Mouse (Mus musculus): Measurements from ENCODE around the gene 4933424G06Rik. TPM values are rescaled to one million over a fixed set of nuclear protein-coding genes. Genes with fewer than 3 reads are reported as not detected.

The 4933424G06Rik gene
- polyA plus RNA-seq, 1 experiment from 2014 or later: not detected

DNA sequence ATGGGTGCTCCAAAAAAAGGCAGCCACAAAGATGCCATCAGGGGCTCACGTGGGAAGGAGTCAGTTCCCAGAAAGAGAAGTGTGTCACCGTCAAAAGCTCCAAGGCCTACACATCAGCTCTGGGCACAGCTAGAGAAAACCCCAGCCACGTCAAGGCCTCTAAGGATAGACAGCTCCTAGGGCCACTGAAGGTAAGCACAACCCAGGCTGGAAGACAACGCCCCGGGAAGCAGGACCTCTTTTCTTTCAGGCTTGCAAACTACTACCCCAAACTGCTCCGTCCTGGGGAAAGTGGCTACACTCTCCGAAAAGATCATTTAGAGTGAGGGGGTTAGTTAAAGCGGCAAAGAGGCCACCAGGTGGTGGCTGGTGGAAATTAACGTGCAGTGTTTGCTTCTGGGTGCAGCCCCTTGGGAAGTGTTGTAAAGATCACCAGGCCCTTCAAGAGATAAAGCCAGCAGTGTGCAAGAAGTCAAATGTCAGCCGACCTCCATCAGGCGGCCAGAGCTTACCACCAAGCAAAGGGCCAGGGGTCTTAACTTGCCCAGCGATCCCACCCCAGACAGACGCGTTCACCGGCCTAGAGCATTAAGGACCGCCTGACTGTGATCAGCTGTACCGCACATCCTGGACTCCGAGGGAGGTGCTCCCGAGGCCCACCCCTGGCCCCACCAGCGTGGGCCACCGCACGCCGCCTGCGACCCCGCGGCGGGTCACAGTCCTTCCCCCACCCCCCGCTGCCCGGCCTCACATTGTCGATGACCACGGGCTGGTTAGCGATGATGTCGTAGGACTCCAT, 695 bp upstream of the 4933424G06Rik start:
- H3K9ac ChIP-seq: peak overlapping the region; percentile 85
- H3K9me3 ChIP-seq (ENCODE audit: low read depth, low read length): no peaks in the 10 kb centered on the region
- peaks cover 10% of the 10 kb centered on the region for H3K4me1 ChIP-seq (ENCODE audit: insufficient read depth)
- peak overlapping the region; percentile 85 for H3K27ac ChIP-seq (ENCODE audit: low read depth)
- DNase-seq: peak; percentile 70
- H3K4me2 ChIP-seq: peak overlapping the region; percentile 92
- H3K27me3 ChIP-seq (ENCODE audit: insufficient read depth, low read length): no peaks in the 10 kb centered on the region
- WGBS: under 1% methylated on average over 33 of the region's 33 CpGs
- peak; percentile 82 for ATAC-seq (ENCODE audit: insufficient read depth)
- peak overlapping the region; percentile 98 for H3K4me3 ChIP-seq (ENCODE audit: low read depth, low read length)
- peak; percentile 61 for TF ChIP-seq CTCF (IDR thresholded peaks at IDR 0.05; ENCODE audit: low read depth)
- peaks cover 34% of the 10 kb centered on the region for H3K36me3 ChIP-seq (ENCODE audit: insufficient read depth)

DNA sequence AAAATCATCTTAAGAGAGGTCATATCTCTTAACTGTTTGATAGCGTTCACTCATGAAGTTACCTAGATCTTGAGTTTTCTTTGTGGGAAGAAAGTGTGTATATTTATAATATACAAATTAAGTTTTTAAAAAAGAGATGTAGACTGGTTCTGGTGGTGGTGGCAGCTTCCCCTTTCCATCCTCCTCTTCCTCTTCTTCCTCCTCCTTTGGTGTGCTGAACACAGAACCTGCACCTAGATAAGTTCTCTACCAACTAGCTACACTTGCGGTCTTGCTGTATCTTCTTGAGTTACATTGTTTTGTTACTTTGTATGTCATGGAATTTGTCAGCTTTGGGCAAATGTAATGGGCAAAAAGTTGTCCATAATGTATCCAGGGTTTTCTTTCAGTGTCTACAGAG, 1.2 kb downstream of the 4933424G06Rik start:
- WGBS: 94% methylated on average over 2 of the region's 2 CpGs
- Histone ChIP-seq H3K9me3 (ENCODE audit: low read depth, low read length) (no peaks in the 10 kb centered on the region), H3K4me1 (ENCODE audit: insufficient read depth) (peaks cover 10% of the 10 kb centered on the region), H3K27me3 (ENCODE audit: insufficient read depth, low read length) (no peaks in the 10 kb centered on the region), H3K36me3 (ENCODE audit: insufficient read depth) (peaks cover 16% of the 10 kb centered on the region), H3K9ac (no peak overlapping the region), H3K27ac (ENCODE audit: low read depth) (no peak overlapping the region), H3K4me2 (no peak overlapping the region), H3K4me3 (ENCODE audit: low read depth, low read length) (no peak overlapping the region)
- ATAC-seq (ENCODE audit: insufficient read depth): no peak
- DNase-seq: no peak
- no peak for TF ChIP-seq CTCF (IDR thresholded peaks at IDR 0.05; ENCODE audit: low read depth)

DNA sequence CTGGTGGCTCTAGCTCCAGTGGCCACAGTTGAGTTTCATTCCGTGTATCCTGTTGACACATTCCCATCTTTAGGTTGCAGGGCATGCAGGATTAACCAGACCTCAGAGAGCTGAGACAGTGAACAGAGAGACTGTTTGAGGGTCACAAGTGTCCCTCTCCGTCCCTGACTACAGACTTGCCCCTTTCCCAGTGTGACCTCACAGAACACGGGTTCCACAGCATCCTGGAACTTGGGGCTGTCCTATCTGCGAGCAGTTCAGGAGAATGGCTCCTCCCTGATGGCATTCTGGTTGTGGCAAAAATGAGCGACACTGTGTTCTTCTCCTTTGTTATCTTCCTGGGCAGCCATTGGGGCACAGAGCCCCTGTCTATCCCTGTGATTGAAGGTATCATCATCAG, 4.4 kb downstream of the 4933424G06Rik start, which contains the start of gene Actr1b:
Actr1b (minus strand) TSS at position 112 of the 400 bp plus-strand sequence.
- Histone ChIP-seq H3K36me3 (ENCODE audit: insufficient read depth) (no peaks in the 10 kb centered on the region), H3K27ac (ENCODE audit: low read depth) (no peak within 1 kb of the TSS), H3K27me3 (ENCODE audit: insufficient read depth, low read length) (no peaks in the 10 kb centered on the region), H3K4me2 (no peak within 1 kb of the TSS), H3K9ac (no peak within 1 kb of the TSS), H3K4me1 (ENCODE audit: insufficient read depth) (no peaks in the 10 kb centered on the region), H3K4me3 (ENCODE audit: low read depth, low read length) (no peak within 1 kb of the TSS), H3K9me3 (ENCODE audit: low read depth, low read length) (no peaks in the 10 kb centered on the region)
- TF ChIP-seq CTCF (IDR thresholded peaks at IDR 0.05; ENCODE audit: low read depth): no peak
- ATAC-seq (ENCODE audit: insufficient read depth) (no peak), DNase-seq (no peak)
- 77% methylated on average over 5 of the region's 5 CpGs for WGBS

DNA sequence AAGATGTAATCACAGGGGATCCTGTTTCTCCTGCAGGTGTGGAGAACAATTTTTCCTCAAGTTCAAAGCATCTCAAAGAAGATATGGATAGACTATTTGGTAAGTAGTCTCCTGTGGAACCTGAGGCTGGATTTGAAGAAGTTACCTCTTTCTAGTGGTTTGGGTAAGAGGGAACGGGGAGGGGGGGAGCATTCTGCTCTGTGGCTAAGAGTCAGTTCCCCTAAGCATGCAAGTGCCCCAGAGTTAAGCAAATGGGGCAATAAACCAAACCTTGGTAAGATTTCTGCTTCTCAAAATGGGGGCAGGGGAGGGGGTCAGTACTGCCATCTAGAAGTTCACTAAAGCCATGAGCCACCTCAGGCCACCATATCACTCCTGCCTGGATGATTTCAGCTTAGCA, 8.8 kb downstream of the 4933424G06Rik start:
- H3K9me3 ChIP-seq (ENCODE audit: low read depth, low read length): no peaks in the 10 kb centered on the region
- no peaks in the 10 kb centered on the region for H3K27me3 ChIP-seq (ENCODE audit: insufficient read depth, low read length)
- H3K27ac ChIP-seq (ENCODE audit: low read depth): no peak overlapping the region
- H3K9ac ChIP-seq: no peak overlapping the region
- no peak overlapping the region for H3K4me3 ChIP-seq (ENCODE audit: low read depth, low read length)
- H3K36me3 ChIP-seq (ENCODE audit: insufficient read depth): no peaks in the 10 kb centered on the region
- 74% methylated on average over 1 of the region's 1 CpGs for WGBS
- no peak for TF ChIP-seq CTCF (IDR thresholded peaks at IDR 0.05; ENCODE audit: low read depth)
- no peak for DNase-seq
- no peak for ATAC-seq (ENCODE audit: insufficient read depth)
- no peak overlapping the region for H3K4me2 ChIP-seq
- no peaks in the 10 kb centered on the region for H3K4me1 ChIP-seq (ENCODE audit: insufficient read depth)

DNA sequence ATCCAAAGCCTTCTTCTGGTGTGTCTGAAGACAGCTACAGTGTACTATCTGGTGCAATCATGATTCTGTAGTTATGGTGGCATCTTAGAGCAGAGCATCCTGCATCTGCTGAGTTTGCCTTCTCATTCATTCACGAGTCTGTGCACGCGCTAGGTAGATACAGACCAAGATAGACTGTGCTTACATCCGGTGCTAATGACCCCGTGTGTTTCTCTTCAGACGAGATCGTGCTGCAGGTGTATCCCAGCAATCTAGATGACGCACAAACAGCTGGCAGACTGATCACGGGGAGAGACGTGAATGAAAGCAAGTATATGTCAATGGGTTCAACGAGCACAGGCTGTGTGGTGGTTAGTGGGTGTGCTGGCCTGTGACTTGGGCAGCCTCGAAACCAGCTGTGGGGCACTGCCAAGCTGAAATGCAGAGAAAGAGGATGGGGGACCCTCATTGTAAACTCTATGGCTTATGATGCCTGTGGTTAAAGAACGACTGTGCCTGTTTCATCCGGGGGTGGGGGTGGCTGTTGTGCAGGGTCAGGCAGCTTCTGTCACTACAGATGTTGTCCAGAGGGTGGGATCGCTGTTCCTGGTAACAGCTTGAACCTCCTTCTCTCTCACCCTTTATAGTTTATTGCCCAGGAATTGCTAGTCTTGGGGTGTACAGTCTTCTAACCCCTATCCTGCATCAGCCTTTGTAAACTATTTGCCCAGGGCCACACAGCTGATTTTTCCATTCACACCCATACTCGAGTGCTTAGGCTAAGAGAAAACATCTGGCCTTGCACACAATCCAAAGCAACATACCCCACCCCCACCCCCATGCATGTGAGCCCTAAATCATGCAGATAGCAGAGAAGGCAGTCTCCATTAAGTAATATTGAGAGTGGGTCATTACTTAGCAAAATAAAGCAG, 13.5 kb downstream of the 4933424G06Rik start:
- Histone ChIP-seq H3K9me3 (ENCODE audit: low read depth, low read length) (no peaks in the 10 kb centered on the region), H3K4me2 (no peak overlapping the region), H3K36me3 (ENCODE audit: insufficient read depth) (no peaks in the 10 kb centered on the region), H3K27me3 (ENCODE audit: insufficient read depth, low read length) (no peaks in the 10 kb centered on the region), H3K27ac (ENCODE audit: low read depth) (no peak overlapping the region), H3K4me3 (ENCODE audit: low read depth, low read length) (no peak overlapping the region), H3K4me1 (ENCODE audit: insufficient read depth) (no peaks in the 10 kb centered on the region), H3K9ac (no peak overlapping the region)
- WGBS: 53% methylated on average over 16 of the region's 16 CpGs
- TF ChIP-seq CTCF (IDR thresholded peaks at IDR 0.05; ENCODE audit: low read depth): no peak
- ATAC-seq (ENCODE audit: insufficient read depth): peak; percentile 77
- peak; percentile 53 for DNase-seq

DNA sequence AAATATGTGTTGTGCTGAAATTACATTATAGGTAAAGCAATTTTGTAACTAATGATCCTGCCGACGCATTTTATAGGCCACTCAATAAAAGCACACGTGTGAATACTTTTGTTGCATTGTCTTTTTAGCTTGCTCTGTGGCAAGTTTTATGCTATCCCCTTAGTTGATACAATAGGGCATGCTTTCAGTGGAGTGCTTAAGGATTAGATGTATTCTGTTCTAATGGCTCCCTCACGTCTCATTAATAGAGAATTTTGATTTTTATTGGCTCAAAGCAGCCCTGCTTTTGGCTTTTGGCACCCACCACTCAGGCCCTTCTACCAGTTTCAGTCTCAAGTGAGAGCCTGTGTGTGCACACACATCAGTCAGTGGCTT, 14.1 kb downstream of the 4933424G06Rik start:
- Histone ChIP-seq H3K4me2 (no peak overlapping the region), H3K27ac (ENCODE audit: low read depth) (no peak overlapping the region), H3K27me3 (ENCODE audit: insufficient read depth, low read length) (no peaks in the 10 kb centered on the region), H3K9ac (no peak overlapping the region), H3K4me1 (ENCODE audit: insufficient read depth) (no peaks in the 10 kb centered on the region), H3K36me3 (ENCODE audit: insufficient read depth) (no peaks in the 10 kb centered on the region), H3K4me3 (ENCODE audit: low read depth, low read length) (no peak overlapping the region), H3K9me3 (ENCODE audit: low read depth, low read length) (no peaks in the 10 kb centered on the region)
- no peak for TF ChIP-seq CTCF (IDR thresholded peaks at IDR 0.05; ENCODE audit: low read depth)
- ATAC-seq (ENCODE audit: insufficient read depth): no peak
- 64% methylated on average over 4 of the region's 4 CpGs for WGBS
- no peak for DNase-seq

DNA sequence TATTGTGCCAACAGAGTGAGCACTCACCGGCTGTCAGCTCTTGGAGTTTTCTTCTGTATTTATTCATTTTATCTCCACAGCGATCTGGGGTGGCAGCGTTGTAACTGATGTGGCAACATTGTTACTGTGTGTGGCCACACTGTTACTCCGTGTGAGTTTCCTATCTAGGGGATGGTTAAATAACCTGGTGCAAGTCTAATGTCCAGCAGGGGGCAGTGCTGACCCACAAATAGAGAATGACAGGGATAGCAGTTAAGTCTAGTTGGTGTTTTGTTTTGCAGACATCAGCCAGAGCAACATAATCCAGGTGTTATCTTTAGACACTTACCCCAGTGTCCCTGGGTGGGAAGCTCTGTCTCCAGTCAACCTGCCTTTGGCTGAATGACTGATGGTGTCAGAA, 27.4 kb downstream of the 4933424G06Rik start:
- no peaks in the 10 kb centered on the region for H3K27me3 ChIP-seq (ENCODE audit: insufficient read depth, low read length)
- peak; percentile 44; the same call in 1 of the 2 replicates for ATAC-seq (ENCODE audit: insufficient read depth)
- TF ChIP-seq CTCF (IDR thresholded peaks at IDR 0.05; ENCODE audit: low read depth): peak; percentile 89

More for the DNA sequence above, 27.4 kb downstream of the 4933424G06Rik start:
- H3K4me3 ChIP-seq (ENCODE audit: low read depth, low read length): no peak overlapping the region
- H3K9ac ChIP-seq: no peak overlapping the region
- H3K36me3 ChIP-seq (ENCODE audit: insufficient read depth): no peaks in the 10 kb centered on the region
- DNase-seq: peak; percentile 93
- WGBS: 11% methylated on average over 4 of the region's 4 CpGs
- H3K9me3 ChIP-seq (ENCODE audit: low read depth, low read length): no peaks in the 10 kb centered on the region
- no peaks in the 10 kb centered on the region for H3K4me1 ChIP-seq (ENCODE audit: insufficient read depth)
- no peak overlapping the region for H3K27ac ChIP-seq (ENCODE audit: low read depth)
- H3K4me2 ChIP-seq: no peak overlapping the region

All from lung, embryonic 14.5 days (tissue).